Mouse (Mus musculus): Measurements from ENCODE around the gene Fam71f2.

DNA sequence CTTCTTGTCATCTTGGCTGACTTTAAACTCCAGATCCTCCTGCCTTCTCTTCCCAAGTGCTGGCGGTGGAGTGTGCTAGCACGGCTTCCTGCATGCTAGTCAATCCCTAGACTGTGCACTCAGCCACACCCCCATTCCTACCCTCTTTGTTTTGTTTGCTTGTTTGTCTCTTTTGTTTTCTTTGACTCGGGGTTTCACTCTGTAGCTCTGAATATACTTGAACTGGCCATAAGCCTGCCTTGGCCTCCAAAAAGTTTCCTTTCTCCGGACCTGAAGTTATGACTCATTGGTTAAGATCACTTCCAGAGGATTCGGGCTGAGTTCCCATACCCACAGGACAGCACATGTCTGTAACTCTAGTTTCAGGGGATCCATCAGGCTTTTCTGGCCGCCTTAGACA lies 9.3 kb downstream of the Fam71f2 start:
- TF ChIP-seq CTCF (IDR thresholded peaks at IDR 0.05; ENCODE audit: low read depth, low read length) (no peak), POLR2A (IDR thresholded peaks at IDR 0.05; ENCODE audit: borderline replicate concordance, low read depth, low read length) (no peak)
